Mouse (Mus musculus) heart, adult 8-10 months (tissue): ENCODE measurements around the gene Gm28048. TPM values are rescaled to one million over a fixed set of nuclear protein-coding genes. Genes with fewer than 3 reads are reported as not detected.

Experiments
- DNase-seq: peaks from one replicate; pipeline ENCODE4 v3.0.0; 2022; ENCODE audit warnings: low spot score
- total RNA-seq, 4 experiments: library from RNA; stranded (reverse); gene quantifications; 2 replicates each; pipeline ENCODE4 v1.2.4; 2022

Gm28048 gene
- total RNA-seq, 4 experiments from 2014 or later: 2.4 to 7.1 (median 4.1) TPM

GRCm38 (mm10) chr11:22891242-22891641, 90.6 kb downstream of the Gm28048 start:
- no peak for DNase-seq

- DNase-seq: no peak
These were observed 92.7 kb downstream of the Gm28048 start for GRCm38 (mm10) chr11:22889224-22889623.

GRCm38 (mm10) chr11:22886991-22887390, 94.9 kb downstream of the Gm28048 start:
- no peak for DNase-seq

DNA sequence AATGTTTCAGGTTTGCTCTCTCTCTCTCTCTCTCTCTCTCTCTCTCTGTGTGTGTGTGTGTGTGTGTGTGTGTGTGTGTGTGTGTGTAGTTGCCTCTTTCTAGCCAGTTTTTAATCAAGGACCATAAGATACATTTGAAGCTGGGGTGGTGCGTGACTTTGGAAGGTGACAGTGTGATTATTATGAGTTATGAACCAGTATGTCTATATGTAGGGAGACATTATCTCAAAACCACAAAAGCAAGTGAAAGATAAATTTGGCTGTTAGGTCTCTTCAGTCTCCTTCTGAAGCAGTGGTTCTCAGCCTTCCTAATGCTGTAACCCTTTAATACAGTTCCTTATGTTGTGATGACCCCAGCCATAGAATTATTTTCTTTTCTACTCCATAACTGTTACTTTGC, 96.5 kb downstream of the Gm28048 start:
- DNase-seq: no peak

DNA sequence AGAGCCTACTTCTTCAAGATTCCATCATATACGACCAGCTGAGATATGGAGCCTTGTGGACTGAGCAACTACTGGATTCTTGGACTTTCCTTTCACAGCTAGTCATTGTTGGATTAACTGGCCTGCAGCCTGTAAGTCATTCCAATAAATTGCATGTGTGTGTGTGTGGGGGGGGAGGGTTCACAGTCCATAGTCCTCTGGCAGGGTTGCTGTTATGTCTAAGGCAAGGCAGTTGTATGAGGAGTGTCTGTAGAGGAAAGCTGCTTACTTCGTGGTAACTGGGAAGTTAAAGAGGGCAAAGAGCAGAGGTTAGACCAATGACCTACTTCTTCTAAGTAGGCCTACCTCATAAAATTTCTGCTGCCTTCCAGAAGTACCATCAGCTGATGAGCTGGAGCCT, 98.2 kb downstream of the Gm28048 start:
- DNase-seq: no peak

DNA sequence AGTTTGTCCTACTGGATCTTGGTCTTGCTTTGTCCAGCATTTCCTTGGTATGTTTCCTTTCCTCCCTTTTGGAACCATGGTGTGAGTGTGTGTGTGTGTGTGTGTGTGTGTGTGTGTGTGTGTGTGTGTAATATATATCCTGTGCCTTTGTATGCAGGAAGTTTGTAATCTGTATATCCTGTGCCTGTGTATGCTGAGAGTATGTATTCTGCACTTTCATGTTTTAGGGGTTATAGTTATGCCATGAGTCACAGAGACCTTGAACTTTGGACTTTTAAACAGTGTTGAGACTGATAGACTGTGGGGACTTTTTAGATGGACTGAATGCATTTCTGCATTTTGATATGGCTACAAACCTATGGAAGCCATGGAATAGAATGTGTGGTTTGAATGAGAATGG, 99.0 kb downstream of the Gm28048 start:
- no peak for DNase-seq

GRCm38 (mm10) chr11:22880383-22881172, 101.3 kb downstream of the Gm28048 start:
- DNase-seq: peak; percentile 57

DNA sequence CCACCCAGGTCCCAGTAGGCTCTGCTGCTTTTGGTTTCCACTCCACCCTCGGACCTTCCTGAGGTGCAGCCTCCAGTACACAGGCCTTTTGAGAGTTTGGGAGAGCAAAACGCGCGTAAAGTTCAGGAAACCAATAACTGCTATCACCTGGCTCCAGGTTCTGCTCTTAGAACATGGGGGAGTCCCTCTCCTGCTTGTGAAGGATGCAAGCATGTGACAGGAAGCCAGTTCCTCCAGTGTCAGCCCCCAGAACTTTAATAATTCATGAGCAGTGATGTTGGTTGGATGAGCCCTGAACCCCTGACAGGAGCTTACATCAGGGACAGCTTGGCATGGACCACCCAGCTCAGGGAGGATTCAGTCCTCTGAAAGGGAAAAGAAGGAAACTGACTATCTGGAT, 102.2 kb downstream of the Gm28048 start:
- no peak for DNase-seq

DNA sequence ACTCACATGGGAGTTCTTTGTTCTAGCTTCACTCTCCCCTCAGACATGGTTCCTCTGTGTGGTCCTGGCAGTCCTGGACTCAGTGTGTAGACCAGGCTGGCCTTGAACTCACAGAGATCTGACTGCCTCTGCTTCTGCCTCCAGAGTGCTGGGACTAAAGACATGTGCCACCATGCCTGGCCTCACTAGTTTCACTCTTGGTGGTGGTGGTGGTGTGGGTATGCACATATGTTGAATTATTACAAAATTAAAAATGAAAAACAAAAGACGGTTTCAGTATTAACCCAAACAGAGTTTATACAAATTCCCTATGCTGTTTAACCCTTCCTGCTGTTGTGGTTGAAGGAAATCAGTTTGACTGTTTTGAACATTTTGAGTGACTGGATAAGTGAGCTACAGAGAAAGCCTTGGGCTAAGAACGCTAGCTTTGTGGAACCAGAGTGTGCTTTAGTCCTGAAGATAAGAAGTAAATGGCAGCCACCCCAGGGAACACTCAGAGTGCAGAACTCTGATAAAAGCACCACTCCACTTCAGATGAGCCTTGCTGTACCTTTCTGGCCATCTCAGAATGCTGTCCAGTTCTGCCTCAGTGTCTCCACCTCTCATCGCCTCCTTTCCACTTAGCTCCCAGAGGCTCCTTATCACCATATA, 105.1 kb downstream of the Gm28048 start:
- DNase-seq: no peak

- DNase-seq: no peak
These were observed 106.6 kb downstream of the Gm28048 start for GRCm38 (mm10) chr11:22875279-22875678.

GRCm38 (mm10) chr11:22874747-22875146, 107.1 kb downstream of the Gm28048 start:
- DNase-seq: no peak

- DNase-seq: peak; percentile 59
These were observed 108.5 kb downstream of the Gm28048 start for GRCm38 (mm10) chr11:22873383-22873782.

DNA sequence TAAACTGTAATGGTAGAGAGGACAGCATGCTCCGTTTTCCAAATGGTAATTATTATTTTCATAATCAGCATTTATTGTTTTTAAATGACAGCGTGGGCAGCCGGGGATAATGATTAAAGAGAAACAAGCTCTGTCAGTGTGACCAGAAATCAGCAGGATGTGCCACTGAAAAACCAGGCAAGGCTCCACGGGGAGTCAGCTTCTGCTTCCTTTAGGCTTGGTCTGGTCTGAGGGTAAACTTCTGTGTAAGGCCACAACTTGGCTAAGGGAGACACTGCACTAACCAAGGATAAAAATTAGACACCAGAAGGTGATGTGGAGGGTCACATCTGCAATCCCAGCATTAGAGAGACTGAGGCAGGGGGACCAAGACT, 109.6 kb downstream of the Gm28048 start:
- no peak for DNase-seq

DNA sequence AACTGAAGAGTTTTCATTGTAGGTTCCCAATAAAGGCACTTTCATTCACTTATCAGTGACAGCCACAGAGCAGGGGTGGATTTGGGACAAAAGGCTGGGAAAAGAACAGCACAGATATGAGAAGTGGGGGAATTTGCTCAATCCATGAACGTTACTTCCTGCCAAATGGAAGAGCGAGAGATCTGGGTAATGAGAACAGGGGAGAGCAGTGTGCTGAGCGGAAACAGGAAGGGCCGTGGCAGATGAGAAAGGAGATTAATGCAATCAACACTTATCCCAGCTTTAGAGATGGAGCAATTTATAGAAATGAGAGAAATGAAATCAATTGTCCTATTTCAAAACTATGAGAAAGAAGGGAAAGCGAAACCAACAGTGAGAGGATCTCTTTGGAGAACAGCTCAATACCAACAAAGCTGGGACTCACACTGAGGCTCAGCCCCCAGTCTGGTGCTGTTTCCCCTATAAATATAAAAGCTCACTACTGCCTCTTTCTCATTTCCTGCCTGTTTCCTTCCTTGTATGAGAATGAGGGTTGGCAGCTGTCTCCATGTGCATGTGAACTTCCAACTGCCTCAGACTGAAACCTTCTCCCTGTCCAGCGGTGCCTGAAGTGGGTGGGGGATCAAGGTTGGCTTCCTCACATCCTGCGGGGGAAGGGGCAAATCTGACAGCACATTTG, 110.1 kb downstream of the Gm28048 start:
- DNase-seq: no peak

GRCm38 (mm10) chr11:22868582-22868981, 113.3 kb downstream of the Gm28048 start:
- no peak for DNase-seq

DNA sequence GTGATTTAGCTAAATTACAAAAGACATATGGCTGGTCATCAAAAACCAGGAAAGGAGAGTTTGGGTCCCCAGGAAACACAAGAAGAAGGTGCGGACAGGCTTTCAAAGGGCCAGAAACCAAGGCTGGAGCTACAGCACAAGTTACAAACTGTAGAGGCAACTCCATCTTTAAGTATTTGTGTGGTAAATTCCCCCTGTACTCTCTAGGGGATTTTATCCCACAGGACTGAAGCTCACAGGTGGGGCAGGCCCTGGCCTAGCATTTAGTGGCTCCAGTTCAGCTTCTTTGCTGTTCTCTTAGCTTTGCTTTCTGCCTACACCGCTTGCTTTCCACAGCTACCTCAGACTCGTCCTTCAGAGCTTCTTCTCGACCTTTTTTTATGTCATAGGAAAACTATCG, 114.2 kb downstream of the Gm28048 start:
- no peak for DNase-seq

DNA sequence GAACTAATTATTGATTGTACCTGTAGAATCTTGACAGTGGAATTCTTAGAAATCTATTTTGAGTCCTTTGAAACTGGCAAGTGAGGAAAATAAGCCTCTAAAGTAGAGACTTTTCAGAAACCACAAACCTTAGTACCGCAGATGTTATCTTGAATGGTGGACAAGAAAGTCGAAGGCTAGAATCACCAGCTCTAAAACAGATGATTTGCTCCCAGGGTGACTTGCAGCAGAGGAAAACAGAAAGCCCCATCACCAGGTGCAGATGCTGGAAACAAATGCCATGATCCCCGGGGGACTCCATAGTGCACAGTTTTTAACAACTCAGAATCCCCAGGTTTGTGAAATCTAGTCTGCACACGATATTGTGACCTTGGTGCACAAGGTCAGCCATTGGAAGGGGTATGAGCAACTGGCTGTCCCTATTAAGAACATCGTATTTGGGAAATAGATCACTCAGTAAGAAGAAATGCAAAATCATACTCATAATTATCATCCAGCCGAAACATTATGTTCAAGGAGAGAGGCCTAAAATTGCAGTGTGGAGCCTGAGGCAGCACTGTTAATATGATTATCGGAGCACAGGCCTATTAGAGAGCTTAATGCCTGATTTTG, 116.1 kb downstream of the Gm28048 start:
- DNase-seq: no peak

DNA sequence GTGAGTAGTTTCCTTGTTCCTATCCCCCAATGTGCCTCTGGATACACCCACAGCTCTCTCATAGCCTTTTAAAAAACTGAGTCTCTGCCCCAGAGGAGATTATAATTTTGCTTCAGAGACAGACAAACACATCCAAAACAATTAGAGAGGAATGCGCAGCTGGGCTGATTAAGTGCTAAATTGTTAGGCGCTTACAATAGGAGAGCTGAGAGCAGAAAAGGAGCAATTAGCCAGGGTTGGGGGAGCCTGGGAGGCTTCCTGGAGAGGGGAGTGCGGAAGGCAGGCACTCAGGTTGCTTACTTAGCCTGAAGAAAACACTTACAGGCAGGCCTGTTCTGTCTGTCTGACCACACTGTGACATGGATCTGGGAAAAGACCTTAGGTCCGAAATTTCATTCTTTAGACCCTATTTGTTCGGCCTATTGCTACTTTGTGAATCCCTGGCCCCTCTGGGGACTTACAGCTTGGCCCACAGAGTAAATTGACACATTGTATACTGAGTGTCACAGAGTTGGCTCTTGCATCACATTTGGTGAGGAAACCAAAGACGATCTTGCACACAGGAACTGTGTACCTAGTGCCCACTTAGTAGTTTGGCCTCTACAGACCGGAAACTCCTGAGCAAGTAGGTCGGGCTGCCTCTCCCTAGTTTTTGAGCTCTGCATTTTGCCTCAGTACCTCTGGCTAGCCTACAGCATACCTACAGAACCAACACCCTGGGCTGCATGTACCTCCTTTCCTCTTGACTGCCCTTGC, 117.4 kb downstream of the Gm28048 start:
- no peak for DNase-seq

- no peak for DNase-seq
These were observed 118.3 kb downstream of the Gm28048 start for GRCm38 (mm10) chr11:22863581-22863980.

DNA sequence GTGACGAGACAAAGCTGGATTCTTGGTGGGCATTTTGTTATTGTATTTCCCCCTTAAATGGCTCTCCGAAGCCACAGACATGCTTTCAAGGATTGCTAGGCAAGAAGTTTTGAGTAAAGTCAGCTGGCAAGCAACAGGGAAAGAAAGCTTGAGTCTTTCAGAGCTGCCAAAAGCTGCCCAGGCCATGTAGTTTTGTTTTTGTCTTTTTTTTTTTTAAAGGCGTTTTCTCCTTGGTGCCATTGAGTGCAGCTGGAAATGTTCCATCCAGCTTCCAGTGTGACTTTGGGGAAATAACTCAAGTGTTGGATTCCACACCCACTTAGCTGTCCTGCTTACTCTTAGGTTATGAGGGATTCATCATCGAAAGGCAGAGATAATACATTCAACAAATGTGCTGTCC, 120.6 kb downstream of the Gm28048 start:
- no peak for DNase-seq
